Mouse (Mus musculus) heart, adult 8-10 months (tissue): Measurements from ENCODE around the gene Cep126. TPM values are rescaled to one million over a fixed set of nuclear protein-coding genes. Genes with fewer than 3 reads are reported as not detected.

Experiments
- total RNA-seq, 4 experiments: library from RNA; stranded (reverse); gene quantifications; 2 replicates each; pipeline ENCODE4 v1.2.4; 2022

Cep126 gene
- total RNA-seq, 4 experiments from 2014 or later: 2.5 to 4.7 (median 3.4) TPM

Other genes starting within 250 kb of the Cep126 start
- 10 to 100 TPM; 68.5 to 92.9 (median 77.7) TPM for gene Yap1, start 129.7 kb downstream of the Cep126 start, total RNA-seq
- 1 to 10 TPM in 1 of 4 experiments, under 1 TPM in 3; 0.27 to 1.0 (median 0.89) TPM for gene Cfap300, start 91.5 kb downstream of the Cep126 start, total RNA-seq